Mouse (Mus musculus) liver, adult 2 months (tissue): ENCODE data around the gene Zfp467.

Experiments used
- CTCF ChIP-seq: fragments of 200-500 bp; IDR thresholded peaks from 2 replicates; pipeline ENCODE4 v1.5.1; 2011; ENCODE audit warnings: low read depth, low read length, control low read depth
- POLR2A ChIP-seq: fragments of 200-500 bp; IDR thresholded peaks from 2 replicates; pipeline ENCODE4 v1.6.1; 2011; ENCODE audit warnings: low read length, control low read depth; ENCODE audit not compliant: insufficient read depth; ENCODE audit errors: extremely low read depth

DNA sequence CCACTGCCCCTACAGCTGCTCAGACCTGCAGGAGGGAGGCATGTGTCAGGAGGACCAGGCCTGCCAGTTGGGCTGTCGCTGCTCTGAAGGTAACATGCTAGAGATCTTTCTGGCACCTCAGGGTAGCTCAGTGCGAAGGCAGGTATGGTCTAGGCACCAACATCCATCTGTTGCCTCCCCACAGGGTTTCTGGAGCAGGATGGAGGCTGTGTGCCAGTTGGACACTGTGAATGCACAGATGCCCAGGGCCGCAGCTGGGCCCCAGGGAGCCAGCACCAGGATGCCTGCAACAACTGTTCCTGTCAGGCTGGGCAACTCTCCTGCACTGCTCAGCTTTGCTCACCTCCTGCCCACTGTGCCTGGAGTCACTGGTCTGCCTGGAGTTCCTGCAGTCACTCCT is 44.1 kb upstream of the Zfp467 start:
- TF ChIP-seq CTCF (no peak), POLR2A (no peak)
